Mouse (Mus musculus): ENCODE data around the gene Ptprh.

GRCm38 (mm10) chr7:4602969-4603368 lies 872 bp downstream of the Ptprh start:
- no peak for TF ChIP-seq CTCF (IDR thresholded peaks at IDR 0.05; ENCODE audit: borderline replicate concordance, insufficient read depth, low read length)
- TF ChIP-seq POLR2A (IDR thresholded peaks at IDR 0.05; ENCODE audit: low read depth, low read length) = no peak
